Mouse (Mus musculus) limb, embryonic 15.5 days (tissue): ENCODE measurements around the gene Chst15. TPM values are rescaled to one million over a fixed set of nuclear protein-coding genes. Genes with fewer than 3 reads are reported as not detected.

Experiments
- ATAC-seq: fragments of 200-750 bp; cut with Nextera tagmentation; 2 replicates; pipeline ENCODE4 v1.8.0; 2017; ENCODE audit warnings: low read depth, moderate TSS enrichment; ENCODE audit not compliant: insufficient number of reproducible peaks, low FRiP score, low TSS enrichment
- H3K27ac ChIP-seq: fragments of 300-500 bp; sonication (generic); 2 replicates; pipeline ENCODE4 v1.5.1; 2015; ENCODE audit warnings: moderate library complexity, mild to moderate bottlenecking, inconsistent platforms
- H3K27me3 ChIP-seq: fragments of 300-500 bp; sonication (generic); 2 replicates; pipeline ENCODE4 v1.6.1; 2015; ENCODE audit warnings: inconsistent platforms
- H3K36me3 ChIP-seq: fragments of 300-500 bp; sonication (generic); 2 replicates; pipeline ENCODE4 v1.6.1; 2015; ENCODE audit warnings: inconsistent platforms
- H3K4me1 ChIP-seq: fragments of 300-500 bp; sonication (generic); 2 replicates; pipeline ENCODE4 v1.6.1; 2015; ENCODE audit warnings: inconsistent platforms
- H3K4me2 ChIP-seq: fragments of 300-500 bp; sonication (generic); 2 replicates; pipeline ENCODE4 v1.6.1; 2015; ENCODE audit warnings: mild to moderate bottlenecking, inconsistent platforms
- H3K4me3 ChIP-seq: fragments of 300-500 bp; sonication (generic); 2 replicates; pipeline ENCODE4 v1.5.1; 2015; ENCODE audit warnings: mild to moderate bottlenecking, inconsistent platforms
- H3K9ac ChIP-seq: fragments of 300-500 bp; sonication (generic); 2 replicates; pipeline ENCODE4 v1.6.1; 2015; ENCODE audit warnings: inconsistent platforms
- H3K9me3 ChIP-seq: fragments of 300-500 bp; sonication (generic); 2 replicates; pipeline ENCODE4 v1.6.1; 2016; ENCODE audit warnings: inconsistent platforms
- WGBS: fragments of 180-500 bp; shearing (Covaris S2); methylation state at CpG from one replicate; pipeline ENCODE4 v1.1.7; 2015; 5-methylcytosine and 5-hydroxymethylcytosine counted together
- polyA plus RNA-seq: library from polyadenylated mRNA; unstranded; fragments of >200 nt; fragmentation: Nextera tagmentation; extraction: Ambion mirVana; gene quantifications from 2 replicates; pipeline ENCODE4 v1.2.1, GENCODE M21; 2015

Chst15 gene
- polyA plus RNA-seq, 1 experiment from 2014 or later = 24.9 TPM

GRCm38 (mm10) chr7:132249563-132250119 lies 67.4 kb downstream of the Chst15 start:
- no peak overlapping the region for H3K4me2 ChIP-seq
- no peak for ATAC-seq
- H3K4me1 ChIP-seq = peaks cover 23% of the 10 kb centered on the region
- H3K27me3 ChIP-seq = no peaks in the 10 kb centered on the region
- peaks cover 23% of the 10 kb centered on the region; the same call in 1 of the 2 replicates for H3K36me3 ChIP-seq
- no peak overlapping the region for H3K4me3 ChIP-seq
- H3K9me3 ChIP-seq = no peaks in the 10 kb centered on the region
- 0 out of 2 replicates have a peak overlapping the region, but pooled peaks have one; percentile 12 for H3K27ac ChIP-seq
- H3K9ac ChIP-seq = no peak overlapping the region
- WGBS = 44% methylated on average over 10 of the region's 10 CpGs

DNA sequence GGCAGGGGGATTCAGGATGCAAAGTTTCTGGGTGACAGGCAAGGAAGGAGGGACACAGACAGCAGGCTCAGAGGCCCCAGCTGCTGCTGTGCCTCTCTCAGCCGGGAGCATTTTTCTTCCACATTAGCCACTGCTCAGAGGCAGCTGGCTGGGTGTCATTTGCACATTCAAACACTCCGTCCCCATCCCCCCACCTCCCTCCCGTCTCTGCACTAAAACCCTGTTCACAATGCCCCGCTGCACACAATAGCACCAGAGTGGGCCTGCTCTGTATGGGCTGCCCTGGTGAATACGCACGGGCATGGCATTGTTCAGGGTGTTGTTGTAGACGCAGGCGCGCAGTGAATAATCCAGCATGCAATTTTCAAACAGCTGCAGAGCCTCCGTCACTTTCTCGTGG lies 69.5 kb downstream of the Chst15 start:
- Histone ChIP-seq H3K27me3 (no peaks in the 10 kb centered on the region), H3K9ac (no peak overlapping the region), H3K36me3 (peaks cover 21% of the 10 kb centered on the region; the same call in 1 of the 2 replicates), H3K4me2 (no peak overlapping the region), H3K4me1 (peaks cover 23% of the 10 kb centered on the region), H3K27ac (no peak overlapping the region), H3K4me3 (no peak overlapping the region), H3K9me3 (no peaks in the 10 kb centered on the region)
- no peak for ATAC-seq
- 28% methylated on average over 11 of the region's 11 CpGs for WGBS

GRCm38 (mm10) chr7:132247091-132247490 lies 69.9 kb downstream of the Chst15 start:
- Histone ChIP-seq H3K4me1 (peaks cover 23% of the 10 kb centered on the region), H3K4me3 (no peak overlapping the region), H3K27ac (no peak overlapping the region), H3K36me3 (peaks cover 26% of the 10 kb centered on the region), H3K27me3 (no peaks in the 10 kb centered on the region), H3K9ac (no peak overlapping the region), H3K9me3 (no peaks in the 10 kb centered on the region), H3K4me2 (no peak overlapping the region)
- 74% methylated on average over 5 of the region's 5 CpGs for WGBS
- no peak for ATAC-seq

DNA sequence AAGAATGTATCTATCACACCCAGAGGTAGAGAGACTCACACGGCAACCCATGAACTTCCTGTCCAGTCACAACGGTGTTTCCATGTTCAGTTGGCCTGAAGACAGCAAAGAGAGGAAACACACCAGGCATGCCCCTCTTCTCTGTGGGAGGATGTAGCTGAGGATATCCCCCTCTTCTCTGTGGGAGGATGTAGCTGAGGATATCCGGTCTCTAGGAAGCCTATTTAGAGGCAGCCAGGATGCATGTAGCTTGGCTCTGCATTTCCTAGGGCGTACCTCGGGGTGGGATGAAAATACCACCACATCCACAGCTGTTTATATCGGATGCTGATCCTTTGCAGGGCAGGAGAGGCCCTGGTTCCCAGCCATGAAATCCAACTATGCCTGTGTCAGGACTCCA lies 71.3 kb downstream of the Chst15 start:
- WGBS = 88% methylated on average over 6 of the region's 6 CpGs
- no peak overlapping the region for H3K4me3 ChIP-seq
- ATAC-seq = no peak
- H3K27ac ChIP-seq = no peak overlapping the region
- H3K9ac ChIP-seq = no peak overlapping the region
- no peaks in the 10 kb centered on the region for H3K27me3 ChIP-seq
- H3K36me3 ChIP-seq = peaks cover 35% of the 10 kb centered on the region
- peaks cover 23% of the 10 kb centered on the region for H3K4me1 ChIP-seq
- H3K9me3 ChIP-seq = no peaks in the 10 kb centered on the region
- H3K4me2 ChIP-seq = no peak overlapping the region

DNA sequence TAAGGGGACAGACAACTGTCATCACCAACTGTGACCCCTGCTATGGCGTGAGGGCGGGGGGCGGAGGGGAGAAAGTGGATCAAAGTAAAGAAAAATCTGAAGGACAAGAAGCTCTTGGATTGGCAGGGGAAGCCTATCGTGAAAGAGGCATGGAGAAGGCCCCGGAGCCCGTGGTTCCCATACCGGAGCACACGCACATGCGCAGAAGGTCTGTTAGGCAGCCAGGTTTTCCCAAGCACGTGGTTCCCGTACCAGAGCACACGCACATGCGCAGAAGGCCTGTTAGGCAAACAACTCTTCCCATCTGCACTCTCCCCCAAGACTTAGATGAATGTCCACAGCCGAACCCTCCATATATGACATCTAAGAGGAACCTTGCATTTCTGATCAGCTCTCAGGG lies 72.4 kb downstream of the Chst15 start:
- no peak for ATAC-seq
- H3K4me2 ChIP-seq = no peak overlapping the region
- H3K36me3 ChIP-seq = peaks cover 42% of the 10 kb centered on the region
- WGBS = 91% methylated on average over 14 of the region's 14 CpGs
- peaks cover 18% of the 10 kb centered on the region for H3K4me1 ChIP-seq
- H3K27me3 ChIP-seq = no peaks in the 10 kb centered on the region
- H3K27ac ChIP-seq = no peak overlapping the region
- no peak overlapping the region for H3K9ac ChIP-seq
- no peaks in the 10 kb centered on the region for H3K9me3 ChIP-seq
- H3K4me3 ChIP-seq = no peak overlapping the region

- 76% methylated on average over 5 of the region's 5 CpGs for WGBS
- ATAC-seq = no peak
- no peak overlapping the region for H3K4me3 ChIP-seq
- H3K27ac ChIP-seq = no peak overlapping the region; the same call in 1 of the 2 replicates
- no peak overlapping the region for H3K4me2 ChIP-seq
- peaks cover 8% of the 10 kb centered on the region; the same call in 1 of the 2 replicates for H3K4me1 ChIP-seq
- no peak overlapping the region for H3K9ac ChIP-seq
- H3K36me3 ChIP-seq = peaks cover 43% of the 10 kb centered on the region
- H3K9me3 ChIP-seq = no peaks in the 10 kb centered on the region
- H3K27me3 ChIP-seq = no peaks in the 10 kb centered on the region
Observed at GRCm38 (mm10) chr7:132243225-132243624, 73.8 kb downstream of the Chst15 start.

DNA sequence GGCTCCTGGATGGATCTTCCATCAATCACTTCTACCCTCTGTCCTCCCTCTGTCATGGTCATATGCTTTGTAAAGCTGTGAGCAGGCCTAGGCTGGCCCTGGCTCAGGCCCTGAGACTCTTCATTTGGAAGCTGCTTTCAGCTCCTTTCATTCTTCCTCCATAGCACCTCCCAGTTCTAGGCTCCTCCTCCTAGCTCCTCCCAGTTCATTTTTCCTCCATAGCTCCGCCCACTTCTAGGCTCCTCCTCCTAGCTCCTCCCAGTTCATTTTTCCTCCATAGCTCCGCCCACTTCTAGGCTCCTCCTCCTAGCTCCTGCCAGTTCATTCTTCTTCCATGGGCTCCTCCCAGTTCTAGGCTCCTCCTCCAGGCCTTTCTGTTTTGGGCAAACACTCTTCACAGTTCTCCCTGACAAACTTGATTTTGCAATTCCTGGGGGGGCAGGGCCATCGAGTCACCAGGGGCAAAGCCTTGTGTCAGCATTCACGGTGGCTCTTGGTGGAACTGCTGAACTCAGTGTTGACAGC lies 74.3 kb downstream of the Chst15 start:
- Histone ChIP-seq H3K36me3 (peaks cover 48% of the 10 kb centered on the region), H3K27ac (no peak overlapping the region), H3K4me3 (no peak overlapping the region), H3K9ac (no peak overlapping the region), H3K27me3 (no peaks in the 10 kb centered on the region), H3K4me1 (peaks cover 13% of the 10 kb centered on the region; the same call in 1 of the 2 replicates), H3K9me3 (no peaks in the 10 kb centered on the region), H3K4me2 (no peak overlapping the region)
- ATAC-seq = no peak
- WGBS = 42% methylated on average over 4 of the region's 4 CpGs

DNA sequence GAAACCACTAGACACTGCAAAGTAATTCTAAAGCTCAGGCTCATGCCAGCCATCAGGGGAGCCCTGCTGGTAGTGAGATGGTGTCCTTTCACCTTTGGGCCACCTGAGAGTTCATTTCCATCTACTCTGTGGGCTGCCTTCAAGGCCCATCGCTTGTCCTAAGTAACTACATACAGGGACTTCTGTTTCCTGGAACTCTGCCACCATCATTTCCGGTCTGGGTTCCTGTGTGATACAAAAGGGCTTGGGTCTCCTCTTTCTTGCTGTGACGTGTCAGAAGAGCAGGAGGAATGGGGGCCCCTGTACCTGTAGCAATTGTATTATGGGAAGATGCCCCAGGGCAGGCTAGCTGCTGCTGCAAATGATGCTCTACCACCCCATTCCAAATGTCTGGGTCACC lies 78.1 kb downstream of the Chst15 start:
- H3K36me3 ChIP-seq = peaks cover 53% of the 10 kb centered on the region
- 67% methylated on average over 3 of the region's 3 CpGs for WGBS

GRCm38 (mm10) chr7:132237191-132237590 lies 79.8 kb downstream of the Chst15 start:
- Histone ChIP-seq H3K27me3 (no peaks in the 10 kb centered on the region), H3K36me3 (peaks cover 45% of the 10 kb centered on the region), H3K9me3 (no peaks in the 10 kb centered on the region), H3K4me2 (no peak overlapping the region), H3K9ac (no peak overlapping the region), H3K4me3 (no peak overlapping the region), H3K4me1 (peaks cover 23% of the 10 kb centered on the region), H3K27ac (no peak overlapping the region)
- WGBS = 60% methylated on average over 4 of the region's 4 CpGs
- ATAC-seq = no peak

More for the DNA sequence above, 78.1 kb downstream of the Chst15 start:
- H3K4me3 ChIP-seq = no peak overlapping the region
- ATAC-seq = no peak
- peaks cover 11% of the 10 kb centered on the region for H3K4me1 ChIP-seq
- no peak overlapping the region for H3K9ac ChIP-seq
- H3K9me3 ChIP-seq = no peaks in the 10 kb centered on the region
- H3K27ac ChIP-seq = no peak overlapping the region
- no peaks in the 10 kb centered on the region for H3K27me3 ChIP-seq
- H3K4me2 ChIP-seq = no peak overlapping the region

GRCm38 (mm10) chr7:132236789-132237188 lies 80.2 kb downstream of the Chst15 start:
- H3K27me3 ChIP-seq = no peaks in the 10 kb centered on the region
- H3K4me2 ChIP-seq = no peak overlapping the region
- peaks cover 23% of the 10 kb centered on the region for H3K4me1 ChIP-seq
- no peak overlapping the region for H3K9ac ChIP-seq
- no peak overlapping the region for H3K27ac ChIP-seq
- H3K9me3 ChIP-seq = no peaks in the 10 kb centered on the region
- 74% methylated on average over 8 of the region's 8 CpGs for WGBS
- no peak for ATAC-seq
- no peak overlapping the region for H3K4me3 ChIP-seq
- H3K36me3 ChIP-seq = peaks cover 41% of the 10 kb centered on the region

- peak; percentile 42; the same call in 1 of the 2 replicates for ATAC-seq
- no peaks in the 10 kb centered on the region for H3K9me3 ChIP-seq
- peak overlapping the region; percentile 50 for H3K27ac ChIP-seq
Observed at GRCm38 (mm10) chr7:132234250-132234649, 82.8 kb downstream of the Chst15 start.

GRCm38 (mm10) chr7:132233732-132234131 lies 83.3 kb downstream of the Chst15 start:
- no peaks in the 10 kb centered on the region for H3K27me3 ChIP-seq
- H3K27ac ChIP-seq = peak overlapping the region; percentile 50
- peaks cover 25% of the 10 kb centered on the region for H3K36me3 ChIP-seq
- no peak overlapping the region for H3K9ac ChIP-seq
- ATAC-seq = no peak
- no peak overlapping the region for H3K4me2 ChIP-seq
- no peaks in the 10 kb centered on the region for H3K9me3 ChIP-seq
- no peak overlapping the region for H3K4me3 ChIP-seq
- H3K4me1 ChIP-seq = peaks cover 26% of the 10 kb centered on the region
- WGBS = 79% methylated on average over 4 of the region's 4 CpGs

More at GRCm38 (mm10) chr7:132234250-132234649, 82.8 kb downstream of the Chst15 start:
- Histone ChIP-seq H3K4me3 (no peak overlapping the region), H3K27me3 (no peaks in the 10 kb centered on the region), H3K9ac (no peak overlapping the region), H3K4me1 (peaks cover 26% of the 10 kb centered on the region), H3K36me3 (peaks cover 25% of the 10 kb centered on the region), H3K4me2 (no peak overlapping the region)
- 58% methylated on average over 3 of the region's 3 CpGs for WGBS
